Mouse (Mus musculus): ENCODE data around the gene Lin37. TPM values are rescaled to one million over a fixed set of nuclear protein-coding genes. Genes with fewer than 3 reads are reported as not detected.

Lin37 gene
- polyA plus RNA-seq (2012; ENCODE audit: insufficient read depth, insufficient read length, low replicate concordance, missing spikeins) = not detected in 2 replicates

DNA sequence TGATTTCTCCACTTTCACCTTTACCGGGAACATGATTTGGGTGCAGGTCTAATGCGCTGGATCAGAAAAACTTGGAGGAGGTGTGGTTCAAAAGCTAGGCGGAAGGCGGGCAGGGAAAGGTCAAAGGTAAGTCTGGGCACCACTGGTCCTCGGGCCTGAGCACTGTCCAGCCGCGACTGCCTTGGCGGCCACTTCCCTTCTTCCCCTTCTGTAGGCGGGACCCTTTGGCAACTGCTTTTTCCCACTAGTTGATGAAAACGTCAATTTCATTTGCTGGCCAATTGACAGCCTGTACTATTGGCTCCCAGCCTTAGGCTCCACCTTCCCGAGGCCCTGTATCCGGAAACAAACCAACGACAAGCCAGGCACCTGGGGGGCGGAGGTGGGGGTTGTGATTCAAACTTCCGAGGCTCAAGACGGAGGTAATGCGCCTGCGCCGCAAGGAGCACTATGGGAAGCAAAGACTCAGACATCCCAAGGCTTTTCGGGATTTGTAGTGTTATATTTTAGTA lies at the start of gene Lin37:
Gene Lin37, minus strand, starts transcription at position 396 of the 512 bp plus-strand sequence.
- under 1% methylated on average over 20 of the region's 20 CpGs for WGBS

GRCm38 (mm10) chr7:30608476-30608875 lies 48.8 kb upstream of the Lin37 start:
- Histone ChIP-seq H3K4me3 (ENCODE audit: insufficient read depth, low read depth, low read length) (no peak overlapping the region), H3K27ac (ENCODE audit: insufficient read depth, low read depth, low read length) (no peak overlapping the region), H3K4me1 (ENCODE audit: control insufficient read depth, insufficient read depth, low read length) (no peaks in the 10 kb centered on the region)
- WGBS = 53% methylated on average over 16 of the region's 16 CpGs
- no peak for TF ChIP-seq CTCF (IDR thresholded peaks at IDR 0.05; ENCODE audit: insufficient read depth, low read depth, low read length)
- no peak for TF ChIP-seq POLR2A (IDR thresholded peaks at IDR 0.05; ENCODE audit: insufficient read depth, low read depth, low read length)

More for the DNA sequence above, at the start of gene Lin37:
- Histone ChIP-seq H3K4me3 (ENCODE audit: insufficient read depth, low read depth, low read length) (peak within 1 kb of the TSS; percentile 63), H3K4me1 (ENCODE audit: control insufficient read depth, insufficient read depth, low read length) (peaks cover 21% of the 10 kb centered on the region), H3K27ac (ENCODE audit: insufficient read depth, low read depth, low read length) (no peak within 1 kb of the TSS; the same call in 1 of the 2 replicates)
- TF ChIP-seq POLR2A (IDR thresholded peaks at IDR 0.05; ENCODE audit: insufficient read depth, low read depth, low read length) = 0 out of 2 replicates have a peak, but pooled peaks have one; percentile 48
- TF ChIP-seq CTCF (IDR thresholded peaks at IDR 0.05; ENCODE audit: insufficient read depth, low read depth, low read length) = no peak

- 29% methylated on average over 8 of the region's 8 CpGs for WGBS
- H3K27ac ChIP-seq (ENCODE audit: insufficient read depth, low read depth, low read length) = no peak overlapping the region
- TF ChIP-seq POLR2A (IDR thresholded peaks at IDR 0.05; ENCODE audit: insufficient read depth, low read depth, low read length) (no peak), CTCF (IDR thresholded peaks at IDR 0.05; ENCODE audit: insufficient read depth, low read depth, low read length) (0 out of 2 replicates have a peak, but pooled peaks have one; percentile 14)
- no peak overlapping the region for H3K4me3 ChIP-seq (ENCODE audit: insufficient read depth, low read depth, low read length)
- no peaks in the 10 kb centered on the region for H3K4me1 ChIP-seq (ENCODE audit: control insufficient read depth, insufficient read depth, low read length)
These were observed 48.2 kb upstream of the Lin37 start for GRCm38 (mm10) chr7:30607706-30608309.

DNA sequence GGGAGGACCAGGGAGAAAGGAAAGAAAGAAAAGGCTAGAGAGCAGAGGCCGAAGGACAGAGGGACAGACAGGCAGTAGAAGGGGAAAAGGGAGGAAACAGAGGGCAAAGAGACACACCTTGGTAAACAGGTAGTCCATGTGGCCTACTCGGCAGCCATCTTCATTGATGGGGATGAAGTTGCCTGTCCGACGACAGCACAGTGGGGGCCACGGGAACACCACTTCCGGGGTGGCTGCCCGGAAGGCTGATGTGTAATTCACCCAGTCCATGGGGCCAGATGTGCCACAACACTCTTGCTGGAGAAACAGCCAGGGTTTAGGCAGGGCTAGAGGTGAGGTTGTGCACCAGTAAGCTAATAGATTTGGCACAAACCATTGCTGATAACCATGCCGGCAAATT lies 45.3 kb upstream of the Lin37 start:
- Histone ChIP-seq H3K27ac (ENCODE audit: insufficient read depth, low read depth, low read length) (no peak overlapping the region), H3K4me3 (ENCODE audit: insufficient read depth, low read depth, low read length) (no peak overlapping the region), H3K4me1 (ENCODE audit: control insufficient read depth, insufficient read depth, low read length) (peaks cover 2% of the 10 kb centered on the region)
- 88% methylated on average over 8 of the region's 8 CpGs for WGBS
- TF ChIP-seq POLR2A (IDR thresholded peaks at IDR 0.05; ENCODE audit: insufficient read depth, low read depth, low read length) (no peak), CTCF (IDR thresholded peaks at IDR 0.05; ENCODE audit: insufficient read depth, low read depth, low read length) (no peak)

DNA sequence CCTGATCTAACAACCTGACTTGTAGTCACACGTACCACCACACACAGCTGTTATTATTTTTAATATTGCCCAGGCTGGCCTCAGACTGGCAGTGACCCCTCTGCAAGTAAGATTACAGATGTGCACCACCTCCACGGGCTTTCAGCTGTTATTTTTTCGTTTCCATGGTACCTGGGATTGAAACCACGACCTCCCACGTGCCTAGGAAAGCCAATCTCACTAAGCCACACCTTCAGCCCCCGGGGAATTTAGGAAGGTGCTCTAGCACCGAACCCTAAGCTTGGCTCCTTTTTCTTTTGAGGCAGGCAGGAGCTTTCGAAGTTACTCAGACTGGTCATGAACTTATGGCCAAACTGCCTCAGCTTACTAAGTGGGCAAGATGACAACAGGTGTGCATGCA lies 44.8 kb upstream of the Lin37 start:
- H3K4me1 ChIP-seq (ENCODE audit: control insufficient read depth, insufficient read depth, low read length) = peaks cover 5% of the 10 kb centered on the region
- no peak overlapping the region for H3K4me3 ChIP-seq (ENCODE audit: insufficient read depth, low read depth, low read length)
- no peak overlapping the region for H3K27ac ChIP-seq (ENCODE audit: insufficient read depth, low read depth, low read length)
- TF ChIP-seq CTCF (IDR thresholded peaks at IDR 0.05; ENCODE audit: insufficient read depth, low read depth, low read length) = no peak
- TF ChIP-seq POLR2A (IDR thresholded peaks at IDR 0.05; ENCODE audit: insufficient read depth, low read depth, low read length) = no peak
- 58% methylated on average over 8 of the region's 8 CpGs for WGBS

- no peak for TF ChIP-seq CTCF (IDR thresholded peaks at IDR 0.05; ENCODE audit: insufficient read depth, low read depth, low read length)
- TF ChIP-seq POLR2A (IDR thresholded peaks at IDR 0.05; ENCODE audit: insufficient read depth, low read depth, low read length) = no peak
- peaks cover 5% of the 10 kb centered on the region for H3K4me1 ChIP-seq (ENCODE audit: control insufficient read depth, insufficient read depth, low read length)
- H3K4me3 ChIP-seq (ENCODE audit: insufficient read depth, low read depth, low read length) = no peak overlapping the region
- 49% methylated on average over 3 of the region's 3 CpGs for WGBS
- H3K27ac ChIP-seq (ENCODE audit: insufficient read depth, low read depth, low read length) = no peak overlapping the region
These were observed 42.9 kb upstream of the Lin37 start for GRCm38 (mm10) chr7:30602583-30602982.

DNA sequence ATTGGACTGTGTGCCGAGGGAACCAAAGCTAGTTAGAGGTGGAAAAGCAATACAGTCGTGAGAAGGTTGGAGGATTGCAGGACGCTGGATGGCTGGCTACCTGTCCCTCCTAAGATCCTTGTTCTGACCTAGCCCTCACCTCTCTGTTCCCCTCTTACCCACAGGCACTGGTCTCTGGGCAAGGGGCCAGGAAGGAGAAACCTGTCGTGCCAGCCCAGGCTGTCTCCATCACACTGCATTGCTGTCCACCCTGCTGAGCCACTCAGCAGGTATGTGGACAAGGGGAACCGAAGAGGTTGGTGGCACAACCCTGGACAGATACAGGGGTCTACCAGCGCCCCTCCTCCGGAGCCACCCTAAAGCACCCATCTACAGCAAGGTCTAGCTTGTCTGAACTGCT lies 41.0 kb upstream of the Lin37 start:
- peaks cover 5% of the 10 kb centered on the region for H3K4me1 ChIP-seq (ENCODE audit: control insufficient read depth, insufficient read depth, low read length)
- no peak overlapping the region for H3K27ac ChIP-seq (ENCODE audit: insufficient read depth, low read depth, low read length)
- H3K4me3 ChIP-seq (ENCODE audit: insufficient read depth, low read depth, low read length) = no peak overlapping the region
- TF ChIP-seq POLR2A (IDR thresholded peaks at IDR 0.05; ENCODE audit: insufficient read depth, low read depth, low read length) = no peak
- no peak for TF ChIP-seq CTCF (IDR thresholded peaks at IDR 0.05; ENCODE audit: insufficient read depth, low read depth, low read length)
- WGBS = 67% methylated on average over 7 of the region's 7 CpGs

- peaks cover 5% of the 10 kb centered on the region for H3K4me1 ChIP-seq (ENCODE audit: control insufficient read depth, insufficient read depth, low read length)
- 3% methylated on average over 16 of the region's 16 CpGs for WGBS
- no peak overlapping the region for H3K4me3 ChIP-seq (ENCODE audit: insufficient read depth, low read depth, low read length)
- TF ChIP-seq POLR2A (IDR thresholded peaks at IDR 0.05; ENCODE audit: insufficient read depth, low read depth, low read length) = no peak
- TF ChIP-seq CTCF (IDR thresholded peaks at IDR 0.05; ENCODE audit: insufficient read depth, low read depth, low read length) = no peak
- H3K27ac ChIP-seq (ENCODE audit: insufficient read depth, low read depth, low read length) = no peak overlapping the region
These were observed 40.3 kb upstream of the Lin37 start for GRCm38 (mm10) chr7:30599933-30600353.

DNA sequence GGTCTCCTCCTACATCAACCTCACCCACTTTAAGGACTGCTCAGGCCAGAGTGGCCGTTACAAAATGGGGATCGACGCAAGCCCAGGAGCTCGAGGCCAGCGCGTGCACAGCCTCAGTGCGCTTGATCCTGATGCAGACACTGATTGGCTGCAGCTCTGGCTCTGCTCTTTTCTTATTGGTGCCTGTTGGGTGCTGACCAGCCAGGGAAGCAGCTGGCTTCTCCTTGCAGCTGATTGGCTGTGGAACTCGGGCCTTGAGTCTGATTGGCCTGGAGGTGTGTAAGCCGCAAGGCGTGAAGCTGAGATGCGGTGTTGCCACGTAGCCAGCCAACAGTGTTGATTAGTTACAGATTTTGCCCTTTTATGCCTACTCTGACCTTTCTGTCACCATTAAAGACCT lies 39.1 kb upstream of the Lin37 start, which contains the start of gene Zbtb32:
Gene Zbtb32, minus strand, starts transcription at position 124 of the 400 bp plus-strand sequence.
- WGBS = 95% methylated on average over 12 of the region's 12 CpGs

More for the DNA sequence above, 39.1 kb upstream of the Lin37 start, which contains the start of gene Zbtb32:
- Histone ChIP-seq H3K4me3 (ENCODE audit: insufficient read depth, low read depth, low read length) (no peak within 1 kb of the TSS), H3K4me1 (ENCODE audit: control insufficient read depth, insufficient read depth, low read length) (peaks cover 5% of the 10 kb centered on the region), H3K27ac (ENCODE audit: insufficient read depth, low read depth, low read length) (no peak within 1 kb of the TSS)
- TF ChIP-seq CTCF (IDR thresholded peaks at IDR 0.05; ENCODE audit: insufficient read depth, low read depth, low read length) (no peak), POLR2A (IDR thresholded peaks at IDR 0.05; ENCODE audit: insufficient read depth, low read depth, low read length) (no peak)

Data from olfactory bulb, adult 2 months (tissue).